ENCODE assay signal across 8 mouse cellular contexts in the genomic region with DNA sequence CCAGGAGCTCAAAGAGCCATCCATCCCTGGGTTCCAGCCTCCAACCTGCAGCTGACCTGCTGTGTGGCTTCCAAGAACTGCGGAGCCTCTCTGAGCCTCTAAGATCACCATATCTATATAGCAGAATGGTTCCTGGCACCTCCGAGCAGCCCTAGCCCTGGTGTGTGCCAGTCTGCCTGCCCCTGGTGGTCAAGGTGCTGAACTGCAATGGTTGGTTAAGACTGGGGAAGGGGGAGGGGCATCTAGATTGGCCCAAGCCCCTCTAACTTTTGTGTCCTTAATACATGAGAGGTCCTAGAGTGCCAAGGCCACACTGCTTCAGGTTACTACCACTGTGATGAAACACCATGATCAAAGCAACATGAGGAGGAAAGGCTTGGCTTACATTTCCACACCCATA. TPM values are rescaled to one million over a fixed set of nuclear protein-coding genes. Genes with fewer than 3 reads are reported as not detected.
DNase-seq lines count a peak whose midpoint lies in the region; ATAC-seq and TF ChIP-seq lines count a peak whose summit lies in the region.

No protein-coding gene starts in this region.

- peak; percentile 48 to 63 for DNase-seq in kidney, postnatal 4 days
- DNase-seq in kidney, postnatal 14 days, result no peak
- peak; percentile 31 for DNase-seq in T-cell, adult 2 months (ENCODE audit: low spot score)
- DNase-seq in hindbrain, postnatal 0 days (ENCODE audit: low spot score), result peak; percentile 53
- DNase-seq in ovary, postnatal 14 days (ENCODE audit: low spot score), result no peak
- DNase-seq in layer of hippocampus, adult 8-10 months (ENCODE audit: low spot score in 2 of 2), result no peak
- no peak for DNase-seq in adrenal gland, postnatal 25 days

- peak; percentile 68 for TF ChIP-seq CTCF in hindbrain, postnatal 0 days (IDR thresholded peaks at IDR 0.05; ENCODE audit: low read depth)
- TF ChIP-seq CTCF in small intestine, adult 2 months (IDR thresholded peaks at IDR 0.05; ENCODE audit: extremely low read depth, insufficient read length, insufficient replicate concordance, low read depth, low read length), result peak; percentile 63; the same call in 1 of the 2 replicates

- H3K9ac ChIP-seq in hindbrain, postnatal 0 days (replicated peaks; ENCODE audit: low read length), result no peak overlapping the region

- H3K4me3 ChIP-seq in hindbrain, postnatal 0 days (ENCODE audit: low read length), result no peak overlapping the region
- no peak overlapping the region for H3K4me3 ChIP-seq in small intestine, adult 2 months (ENCODE audit: low read depth, low read length)

- WGBS in hindbrain, postnatal 0 days, result 44% methylated on average over 2 of the region's 2 CpGs
- WGBS in small intestine, adult 2 months, result 56% methylated on average over 2 of the region's 2 CpGs

- H3K36me3 ChIP-seq in hindbrain, postnatal 0 days (ENCODE audit: insufficient read depth, low read length), result no peaks in the 10 kb centered on the region
- peaks cover 14% of the 10 kb centered on the region for H3K36me3 ChIP-seq in small intestine, adult 2 months (ENCODE audit: control insufficient read depth, insufficient read depth, low read length)

- H3K4me1 ChIP-seq in hindbrain, postnatal 0 days (ENCODE audit: insufficient read depth, low read length), result no peaks in the 10 kb centered on the region
- no peaks in the 10 kb centered on the region for H3K4me1 ChIP-seq in small intestine, adult 2 months (ENCODE audit: control insufficient read depth, insufficient read depth, insufficient read length, low read length)

- H3K27me3 ChIP-seq in hindbrain, postnatal 0 days (ENCODE audit: insufficient read depth, low read length), result no peaks in the 10 kb centered on the region
- H3K27me3 ChIP-seq in small intestine, adult 2 months (ENCODE audit: control insufficient read depth, insufficient read depth, low read length), result no peaks in the 10 kb centered on the region

- H3K27ac ChIP-seq in hindbrain, postnatal 0 days, result no peak overlapping the region
- H3K27ac ChIP-seq in small intestine, adult 2 months (ENCODE audit: insufficient read depth, low read depth, low read length), result no peak overlapping the region

- H3K9me3 ChIP-seq in hindbrain, postnatal 0 days (ENCODE audit: low read length), result no peaks in the 10 kb centered on the region

- TF ChIP-seq POLR2A in small intestine, adult 2 months (IDR thresholded peaks at IDR 0.05; ENCODE audit: low read depth, low read length), result no peak

- ATAC-seq in hindbrain, postnatal 0 days, result peak; percentile 66; the same call in 1 of the 2 replicates

- H3K4me2 ChIP-seq in hindbrain, postnatal 0 days (ENCODE audit: low read depth, low read length), result no peak overlapping the region

RNA-seq across cellular contexts. Expression of a gene that starts 33.2 kb away (rescaled TPM):
- total RNA-seq in hindbrain, postnatal 0 days (2014; rRNA removed), result 11.0 and 13.9 TPM in 2 replicates
- 8.8 and 10.7 TPM in 2 replicates for polyA plus RNA-seq in hindbrain, postnatal 0 days (2015; fragmentation: Nextera tagmentation; extraction: Ambion mirVana)
- 10.5 and 16.9 TPM in 2 replicates for polyA plus RNA-seq in small intestine, adult 2 months (2012; rRNA removed)
- 1 to 10 TPM; 2.0 to 4.5 (median 2.8) TPM for total RNA-seq in layer of hippocampus, adult 8-10 months (2022)
- total RNA-seq in adrenal gland, postnatal 25 days (2021), result 12.8 and 13.1 TPM in 2 replicates

Comparison
In these comparisons a context has a peak if more than half of its experiments do, and no peak if none do; other contexts are left out.
1. DNase-seq: peak in kidney, postnatal 4 days (2 of 2), T-cell, adult 2 months (single experiment) and hindbrain, postnatal 0 days (single experiment); none in kidney, postnatal 14 days (single experiment), ovary, postnatal 14 days (single experiment), layer of hippocampus, adult 8-10 months (0 of 2) and adrenal gland, postnatal 25 days (single experiment).